Mouse (Mus musculus) left cerebral cortex, adult 11 months (tissue): ENCODE data around the gene Vmn1r224.

Source experiments
- DNase-seq: peaks from one replicate; pipeline ENCODE4 v3.0.0; 2022; ENCODE audit warnings: low spot score

The Vmn1r224 gene

GRCm38 (mm10) chr17:20413846-20414245 is at the start of gene Vmn1r224:
Gene Vmn1r224, plus strand, starts transcription at chr17:20414146.
- DNase-seq, result no peak

GRCm38 (mm10) chr17:20399105-20399504 is 14.8 kb upstream of the Vmn1r224 start:
- no peak for DNase-seq

- DNase-seq, result no peak
Measured at GRCm38 (mm10) chr17:20439263-20439662, 25.3 kb downstream of the Vmn1r224 start.

- no peak for DNase-seq
Measured at GRCm38 (mm10) chr17:20473311-20473710, 59.4 kb downstream of the Vmn1r224 start.
